Comparison of ENCODE assay signal across 9 mouse cellular contexts in the genomic region with DNA sequence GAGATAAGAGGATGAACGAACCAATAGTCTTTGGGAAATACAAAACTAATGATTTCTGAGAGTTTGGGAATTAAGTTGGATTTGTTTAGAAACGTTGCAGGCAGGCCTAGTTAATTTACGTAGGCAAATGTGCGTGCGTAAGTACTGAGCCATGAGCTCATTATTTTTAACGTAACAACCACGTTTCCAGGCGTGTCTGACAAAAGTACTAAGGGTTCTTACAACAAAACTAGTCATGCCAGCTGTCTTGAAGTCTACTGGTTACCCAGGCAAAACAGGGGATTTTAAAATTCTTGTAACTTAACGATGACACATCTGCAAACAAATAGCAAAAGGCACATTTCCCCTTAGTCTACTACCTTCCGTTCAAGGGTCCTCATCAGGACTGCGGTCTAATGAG. TPM values are rescaled to one million over a fixed set of nuclear protein-coding genes. Genes with fewer than 3 reads are reported as not detected.
DNase-seq lines count a peak whose midpoint lies in the region; ATAC-seq and TF ChIP-seq lines count a peak whose summit lies in the region.
"Had no signal": no experiment of that assay in that cellular context is flagged by ENCODE, and none has a peak within 500 bp of the region (broad histone marks: within the 10 kb centered on the region; RNA-seq: fewer than 3 reads in every experiment).

No protein-coding gene starts in this region.

- no peaks in the 10 kb centered on the region for H3K36me3 ChIP-seq in heart, embryonic 10.5 days
- no peaks in the 10 kb centered on the region for H3K36me3 ChIP-seq in embryonic facial prominence, embryonic 14.5 days (ENCODE audit: control insufficient read depth, insufficient read depth, low read length)
- H3K36me3 ChIP-seq in limb, embryonic 15.5 days: no peaks in the 10 kb centered on the region
- H3K36me3 ChIP-seq in stomach, postnatal 0 days (ENCODE audit: control insufficient read depth, insufficient read depth, low read length): no peaks in the 10 kb centered on the region

- WGBS in heart, embryonic 10.5 days: 10% methylated on average over 11 of the region's 11 CpGs
- WGBS in embryonic facial prominence, embryonic 14.5 days: 7% methylated on average over 11 of the region's 11 CpGs
- WGBS in limb, embryonic 15.5 days: 7% methylated on average over 11 of the region's 11 CpGs
- 12% methylated on average over 11 of the region's 11 CpGs for WGBS in stomach, postnatal 0 days

- TF ChIP-seq CTCF in stomach, postnatal 0 days (IDR thresholded peaks at IDR 0.05; ENCODE audit: low read depth): no peak

- H3K4me2 ChIP-seq in embryonic facial prominence, embryonic 14.5 days (ENCODE audit: low read depth, low read length): peak overlapping the region; percentile 79
- H3K4me2 ChIP-seq in limb, embryonic 15.5 days: peak overlapping the region; percentile 90
- peak overlapping the region; percentile 93 for H3K4me2 ChIP-seq in stomach, postnatal 0 days (replicated peaks; ENCODE audit: low read depth)

- peak overlapping the region; percentile 51 for H3K9ac ChIP-seq in embryonic facial prominence, embryonic 14.5 days (ENCODE audit: low read depth, low read length)
- H3K9ac ChIP-seq in limb, embryonic 15.5 days: no peak overlapping the region
- no peak overlapping the region for H3K9ac ChIP-seq in stomach, postnatal 0 days (ENCODE audit: low read length)

- intact Hi-C loops in heart, postnatal 25 days (cut with DNase I): loop anchor here (10.0 kb wide), 1 partner anchor 471 kb away; a partner anchor contains a TSS

- no peaks in the 10 kb centered on the region for H3K9me3 ChIP-seq in heart, embryonic 10.5 days
- H3K9me3 ChIP-seq in embryonic facial prominence, embryonic 14.5 days (ENCODE audit: control insufficient read depth, low read length): no peaks in the 10 kb centered on the region
- H3K9me3 ChIP-seq in limb, embryonic 15.5 days: no peaks in the 10 kb centered on the region
- H3K9me3 ChIP-seq in stomach, postnatal 0 days (ENCODE audit: control insufficient read depth, low read length): peaks cover 4% of the 10 kb centered on the region; the same call in 1 of the 2 replicates

- no peak for TF ChIP-seq EP300 in stomach, postnatal 0 days (optimal IDR thresholded peaks at IDR 0.05)

- H3K27ac ChIP-seq in heart, embryonic 10.5 days: no peak overlapping the region
- no peak overlapping the region for H3K27ac ChIP-seq in embryonic facial prominence, embryonic 14.5 days (replicated peaks; ENCODE audit: low read depth, low read length)
- no peak overlapping the region for H3K27ac ChIP-seq in limb, embryonic 15.5 days
- H3K27ac ChIP-seq in stomach, postnatal 0 days (replicated peaks): no peak overlapping the region

- peak overlapping the region; percentile 72 for H3K4me3 ChIP-seq in heart, embryonic 10.5 days
- peak overlapping the region; percentile 66 for H3K4me3 ChIP-seq in embryonic facial prominence, embryonic 14.5 days (ENCODE audit: low read depth, low read length)
- peak overlapping the region; percentile 53 for H3K4me3 ChIP-seq in limb, embryonic 15.5 days
- H3K4me3 ChIP-seq in stomach, postnatal 0 days (ENCODE audit: low read depth, low read length): peak overlapping the region; percentile 55

- ATAC-seq in embryonic facial prominence, embryonic 14.5 days (ENCODE audit: low read depth): no peak
- no peak for ATAC-seq in limb, embryonic 15.5 days (ENCODE audit: insufficient number of reproducible peaks, low FRiP score, low TSS enrichment, low read depth)
- no peak for ATAC-seq in stomach, postnatal 0 days (ENCODE audit: low FRiP score, low TSS enrichment)

- H3K27me3 ChIP-seq in heart, embryonic 10.5 days (ENCODE audit: insufficient read depth, poor library complexity, severe bottlenecking): peaks cover 49% of the 10 kb centered on the region
- peaks cover 54% of the 10 kb centered on the region for H3K27me3 ChIP-seq in embryonic facial prominence, embryonic 14.5 days (replicated peaks; ENCODE audit: control insufficient read depth, insufficient read depth, low read length)
- peaks cover 37% of the 10 kb centered on the region for H3K27me3 ChIP-seq in limb, embryonic 15.5 days
- no peaks in the 10 kb centered on the region for H3K27me3 ChIP-seq in stomach, postnatal 0 days (ENCODE audit: control insufficient read depth, insufficient read depth, low read length)

- no peak for DNase-seq in heart, embryonic 10.5 days (ENCODE audit: low spot score)
- DNase-seq in heart, postnatal 25 days (ENCODE audit: low spot score): no peak
- DNase-seq in CD4-positive helper T cell, adult 2 months (ENCODE audit: low read depth, low spot score): peak; percentile 67
- peak; percentile 32 for DNase-seq in embryonic facial prominence, embryonic 14.5 days (ENCODE audit: low spot score)
- DNase-seq in stomach, postnatal 0 days (ENCODE audit: low spot score): no peak
- no peak for DNase-seq in gastrocnemius, adult 18-20 months (ENCODE audit: low spot score)
- no peak for DNase-seq in layer of hippocampus, adult 9-10 months (ENCODE audit: low spot score)

- peaks cover 6% of the 10 kb centered on the region for H3K4me1 ChIP-seq in heart, embryonic 10.5 days
- peaks cover 13% of the 10 kb centered on the region for H3K4me1 ChIP-seq in embryonic facial prominence, embryonic 14.5 days (ENCODE audit: control insufficient read depth, insufficient read depth, low read length)
- peaks cover 15% of the 10 kb centered on the region for H3K4me1 ChIP-seq in limb, embryonic 15.5 days
- 0 out of 2 replicates have a peak, but pooled peaks cover 3% of the 10 kb centered on the region for H3K4me1 ChIP-seq in stomach, postnatal 0 days (replicated peaks; ENCODE audit: control insufficient read depth, insufficient read depth)

RNA-seq across cellular contexts. Expression of a gene that starts 15.5 kb away (rescaled TPM):
- polyA plus RNA-seq in heart, embryonic 10.5 days (2016; fragmentation: Nextera tagmentation; extraction: Ambion mirVana): 0.14 TPM in 1 of 2 replicates, not detected in the other
- under 1 TPM; 0.34 to 0.52 TPM for total RNA-seq in heart, postnatal 25 days (2021)
- polyA plus RNA-seq in embryonic facial prominence, embryonic 14.5 days (2014; fragmentation: Nextera tagmentation; extraction: Ambion mirVana): 0.81 and 0.92 TPM in 2 replicates
- 1.0 and 1.1 TPM in 2 replicates for polyA plus RNA-seq in limb, embryonic 15.5 days (2015; fragmentation: Nextera tagmentation; extraction: Ambion mirVana)
- polyA plus RNA-seq in stomach, postnatal 0 days (2015; fragmentation: Nextera tagmentation; extraction: Ambion mirVana): 1.1 and 1.2 TPM in 2 replicates
- total RNA-seq in gastrocnemius, adult 18-20 months (2021): not detected
- total RNA-seq: layer of hippocampus, postnatal 10 days had no signal

RNA-seq across cellular contexts. Expression of a gene that starts 30.5 kb away (rescaled TPM):
- polyA plus RNA-seq in heart, embryonic 10.5 days (2016; fragmentation: Nextera tagmentation; extraction: Ambion mirVana): 1.3 and 4.1 TPM in 2 replicates
- 10 to 100 TPM; 12.5 to 15.6 TPM for total RNA-seq in heart, postnatal 25 days (2021)
- 20.5 and 25.0 TPM in 2 replicates for polyA plus RNA-seq in embryonic facial prominence, embryonic 14.5 days (2014; fragmentation: Nextera tagmentation; extraction: Ambion mirVana)
- 25.9 and 32.2 TPM in 2 replicates for polyA plus RNA-seq in limb, embryonic 15.5 days (2015; fragmentation: Nextera tagmentation; extraction: Ambion mirVana)
- polyA plus RNA-seq in stomach, postnatal 0 days (2015; fragmentation: Nextera tagmentation; extraction: Ambion mirVana): 17.9 and 21.0 TPM in 2 replicates
- 1 to 10 TPM; 1.8 to 4.4 TPM for total RNA-seq in gastrocnemius, adult 18-20 months (2021)

RNA-seq across cellular contexts. Expression of a gene that starts 57.9 kb away (rescaled TPM):
- not detected in 2 replicates for polyA plus RNA-seq in heart, embryonic 10.5 days (2016; fragmentation: Nextera tagmentation; extraction: Ambion mirVana)
- 1 to 10 TPM; 6.9 to 7.1 TPM for total RNA-seq in heart, postnatal 25 days (2021)
- 1.6 and 3.2 TPM in 2 replicates for polyA plus RNA-seq in embryonic facial prominence, embryonic 14.5 days (2014; fragmentation: Nextera tagmentation; extraction: Ambion mirVana)
- 3.2 and 3.8 TPM in 2 replicates for polyA plus RNA-seq in limb, embryonic 15.5 days (2015; fragmentation: Nextera tagmentation; extraction: Ambion mirVana)
- 5.3 and 5.6 TPM in 2 replicates for polyA plus RNA-seq in stomach, postnatal 0 days (2015; fragmentation: Nextera tagmentation; extraction: Ambion mirVana)
- total RNA-seq in gastrocnemius, adult 18-20 months (2021): 1 to 10 TPM; 2.3 to 2.4 TPM

Comparison
In these comparisons a context has a peak if more than half of its experiments do, and no peak if none do; other contexts are left out.
1. DNase-seq: peak in CD4-positive helper T cell, adult 2 months (single experiment) and embryonic facial prominence, embryonic 14.5 days (single experiment); none in heart, embryonic 10.5 days (single experiment), heart, postnatal 25 days (single experiment), stomach, postnatal 0 days (single experiment), gastrocnemius, adult 18-20 months (single experiment) and layer of hippocampus, adult 9-10 months (single experiment).
2. Peak in every context shown above with its lines, with median percentiles within 50 percentile points of each other: H3K4me3 ChIP-seq and H3K4me2 ChIP-seq.